Mouse (Mus musculus) limb, embryonic 14.5 days (tissue): ENCODE results near the gene Fer. TPM values are rescaled to one million over a fixed set of nuclear protein-coding genes. Genes with fewer than 3 reads are reported as not detected.

Source experiments
- ATAC-seq: fragments of 200-750 bp; cut with Nextera tagmentation; 2 replicates; pipeline ENCODE4 v1.8.0; 2017; ENCODE audit warnings: low read depth, moderate number of reproducible peaks, moderate TSS enrichment; ENCODE audit not compliant: low FRiP score
- DNase-seq: peaks from one replicate; pipeline ENCODE4 v3.0.0-alpha.2; 2015; ENCODE audit warnings: low spot score
- H3K27ac ChIP-seq: fragments of 300-500 bp; sonication (generic); replicated peaks from 2 replicates; pipeline ENCODE4 v1.5.1; 2014; ENCODE audit warnings: low read depth, mild to moderate bottlenecking, low read length, moderate library complexity, mixed read lengths
- H3K27me3 ChIP-seq: fragments of 300-500 bp; sonication (generic); 2 replicates; pipeline ENCODE4 v1.6.1; 2014; ENCODE audit warnings: low read length, mixed read lengths; ENCODE audit not compliant: control insufficient read depth, insufficient read depth
- H3K36me3 ChIP-seq: fragments of 300-500 bp; sonication (generic); 2 replicates; pipeline ENCODE4 v1.6.1; 2014; ENCODE audit warnings: mild to moderate bottlenecking, low read length, moderate library complexity, mixed read lengths; ENCODE audit not compliant: control insufficient read depth, insufficient read depth
- H3K4me1 ChIP-seq: fragments of 300-500 bp; sonication (generic); 2 replicates; pipeline ENCODE4 v1.6.1; 2014; ENCODE audit warnings: antibody characterized with exemption, low read length, mixed read lengths; ENCODE audit not compliant: control insufficient read depth, insufficient read depth
- H3K4me2 ChIP-seq: fragments of 300-500 bp; sonication (generic); replicated peaks from 2 replicates; pipeline ENCODE4 v1.6.1; 2014; ENCODE audit warnings: low read depth, mild to moderate bottlenecking, low read length, moderate library complexity; ENCODE audit not compliant: severe bottlenecking
- H3K4me3 ChIP-seq: fragments of 300-500 bp; sonication (generic); replicated peaks from 2 replicates; pipeline ENCODE4 v1.5.1; 2014; ENCODE audit warnings: low read length
- H3K9ac ChIP-seq: fragments of 300-500 bp; sonication (generic); 2 replicates; pipeline ENCODE4 v1.6.1; 2014; ENCODE audit warnings: mild to moderate bottlenecking, low read depth, low read length, moderate library complexity; ENCODE audit not compliant: severe bottlenecking
- H3K9me3 ChIP-seq: fragments of 300-500 bp; sonication (generic); 2 replicates; pipeline ENCODE4 v1.6.1; 2016; ENCODE audit warnings: low read length; ENCODE audit not compliant: control insufficient read depth
- POLR2A ChIP-seq: fragments of 200-500 bp; IDR thresholded peaks from 2 replicates; pipeline ENCODE4 v1.8.0; 2012; ENCODE audit warnings: inconsistent platforms, mild to moderate bottlenecking, moderate library complexity, borderline replicate concordance; ENCODE audit not compliant: insufficient read depth, insufficient read length; ENCODE audit errors: extremely low read depth
- WGBS: fragments of 180-500 bp; shearing (Covaris S2); extraction: QIAGEN DNeasy Blood & Tissue Kit; methylation state at CpG from one replicate; pipeline ENCODE4 v1.1.7; 2014; 5-methylcytosine and 5-hydroxymethylcytosine counted together
- polyA plus RNA-seq, 2 experiments: library from polyadenylated mRNA; depleted of rRNA in 1 of 2; stranded (reverse) in 1 of 2; unstranded in 1 of 2; fragments of >200 nt; fragmentation: Nextera tagmentation in 1 of 2; extraction: Ambion mirVana in 1 of 2; gene quantifications; 2 replicates each; pipeline versions ENCODE4 v1.2.1 to v1.2.3; 2012 to 2014

Fer gene
- polyA plus RNA-seq, 2 experiments = 11.1 to 34.7 TPM

- no peaks in the 10 kb centered on the region for H3K9me3 ChIP-seq
- DNase-seq = no peak
- H3K4me1 ChIP-seq = no peaks in the 10 kb centered on the region
- no peak overlapping the region for H3K27ac ChIP-seq
- H3K27me3 ChIP-seq = no peaks in the 10 kb centered on the region
- no peak overlapping the region for H3K4me2 ChIP-seq
- no peaks in the 10 kb centered on the region for H3K36me3 ChIP-seq
- H3K9ac ChIP-seq = no peak overlapping the region
- ATAC-seq = no peak
- TF ChIP-seq POLR2A = no peak
- WGBS = 92% methylated on average over 3 of the region's 3 CpGs
- H3K4me3 ChIP-seq = no peak overlapping the region
These were observed 117.3 kb downstream of the Fer start for GRCm38 (mm10) chr17:63980167-63980566.

GRCm38 (mm10) chr17:63988710-63989109 lies 125.8 kb downstream of the Fer start:
- no peak for DNase-seq
- Histone ChIP-seq H3K27me3 (no peaks in the 10 kb centered on the region), H3K36me3 (no peaks in the 10 kb centered on the region), H3K27ac (no peak overlapping the region), H3K4me1 (no peaks in the 10 kb centered on the region), H3K4me3 (no peak overlapping the region), H3K4me2 (no peak overlapping the region), H3K9me3 (no peaks in the 10 kb centered on the region), H3K9ac (no peak overlapping the region)
- TF ChIP-seq POLR2A = no peak
- no peak for ATAC-seq
- WGBS = 85% methylated on average over 2 of the region's 2 CpGs

- DNase-seq = no peak
- ATAC-seq = no peak
These were observed 128.3 kb downstream of the Fer start for GRCm38 (mm10) chr17:63991160-63991559.

GRCm38 (mm10) chr17:63995921-63996320 lies 133.1 kb downstream of the Fer start:
- H3K9me3 ChIP-seq = no peaks in the 10 kb centered on the region
- no peak for ATAC-seq
- H3K27ac ChIP-seq = no peak overlapping the region
- H3K4me2 ChIP-seq = no peak overlapping the region
- no peak for DNase-seq
- TF ChIP-seq POLR2A = no peak
- no peak overlapping the region for H3K9ac ChIP-seq
- 92% methylated on average over 1 of the region's 1 CpGs for WGBS
- H3K4me3 ChIP-seq = no peak overlapping the region
- no peaks in the 10 kb centered on the region for H3K27me3 ChIP-seq
- no peaks in the 10 kb centered on the region for H3K4me1 ChIP-seq
- no peaks in the 10 kb centered on the region for H3K36me3 ChIP-seq

More at GRCm38 (mm10) chr17:63991160-63991559, 128.3 kb downstream of the Fer start:
- Histone ChIP-seq H3K9me3 (no peaks in the 10 kb centered on the region), H3K4me3 (no peak overlapping the region), H3K4me2 (no peak overlapping the region), H3K36me3 (no peaks in the 10 kb centered on the region), H3K27ac (no peak overlapping the region), H3K27me3 (no peaks in the 10 kb centered on the region), H3K4me1 (no peaks in the 10 kb centered on the region), H3K9ac (no peak overlapping the region)
- TF ChIP-seq POLR2A = no peak
- WGBS = 94% methylated on average over 3 of the region's 3 CpGs

GRCm38 (mm10) chr17:63997643-63998042 lies 134.8 kb downstream of the Fer start:
- WGBS = 84% methylated on average over 6 of the region's 6 CpGs

GRCm38 (mm10) chr17:64003444-64003843 lies 140.6 kb downstream of the Fer start:
- Histone ChIP-seq H3K9me3 (no peaks in the 10 kb centered on the region), H3K4me2 (no peak overlapping the region), H3K9ac (no peak overlapping the region), H3K27ac (no peak overlapping the region), H3K36me3 (no peaks in the 10 kb centered on the region), H3K4me1 (0 out of 2 replicates have a peak, but pooled peaks cover 2% of the 10 kb centered on the region), H3K27me3 (no peaks in the 10 kb centered on the region), H3K4me3 (no peak overlapping the region)
- WGBS = 58% methylated on average over 13 of the region's 13 CpGs
- ATAC-seq (no peak; the same call in 1 of the 2 replicates), DNase-seq (peak; percentile 61)
- TF ChIP-seq POLR2A = no peak

More at GRCm38 (mm10) chr17:63997643-63998042, 134.8 kb downstream of the Fer start:
- DNase-seq (no peak), ATAC-seq (no peak)
- no peak for TF ChIP-seq POLR2A
- no peak overlapping the region for H3K27ac ChIP-seq
- H3K4me3 ChIP-seq = no peak overlapping the region
- H3K36me3 ChIP-seq = no peaks in the 10 kb centered on the region
- no peak overlapping the region for H3K9ac ChIP-seq
- H3K4me1 ChIP-seq = no peaks in the 10 kb centered on the region
- no peaks in the 10 kb centered on the region for H3K9me3 ChIP-seq
- no peak overlapping the region for H3K4me2 ChIP-seq
- H3K27me3 ChIP-seq = no peaks in the 10 kb centered on the region
